Mouse (Mus musculus): ENCODE results near the gene Tubb1. TPM values are rescaled to one million over a fixed set of nuclear protein-coding genes. Genes with fewer than 3 reads are reported as not detected.

Gene Tubb1
- polyA plus RNA-seq, 1 experiment from 2014 or later = 6.6 TPM

GRCm38 (mm10) chr2:174445018-174445417, 5.5 kb upstream of the Tubb1 start:
- ATAC-seq (replicated peaks; ENCODE audit: insufficient number of reproducible peaks, low FRiP score, low TSS enrichment, low read depth) (no peak), DNase-seq (ENCODE audit: low spot score) (no peak)
- H3K27ac ChIP-seq (replicated peaks; ENCODE audit: low read depth, low read length) = no peak overlapping the region
- WGBS = 76% methylated on average over 6 of the region's 6 CpGs
- no peaks in the 10 kb centered on the region for H3K36me3 ChIP-seq (replicated peaks; ENCODE audit: control insufficient read depth, insufficient read depth, low read depth, low read length)
- no peak overlapping the region for H3K9ac ChIP-seq (replicated peaks; ENCODE audit: low read length)
- no peaks in the 10 kb centered on the region for H3K27me3 ChIP-seq (ENCODE audit: control insufficient read depth, insufficient read depth, low read length)
- no peak overlapping the region for H3K4me3 ChIP-seq (ENCODE audit: low read depth, low read length)
- H3K4me2 ChIP-seq (ENCODE audit: low read depth, low read length) = no peak overlapping the region
- no peaks in the 10 kb centered on the region for H3K9me3 ChIP-seq (replicated peaks; ENCODE audit: control insufficient read depth, low read length)
- H3K4me1 ChIP-seq (ENCODE audit: control insufficient read depth, insufficient read depth, low read length) = no peaks in the 10 kb centered on the region

GRCm38 (mm10) chr2:174446492-174446891, 4.0 kb upstream of the Tubb1 start:
- H3K4me2 ChIP-seq (ENCODE audit: low read depth, low read length) = no peak overlapping the region
- no peak overlapping the region for H3K4me3 ChIP-seq (ENCODE audit: low read depth, low read length)
- no peak for DNase-seq (ENCODE audit: low spot score)
- no peaks in the 10 kb centered on the region for H3K4me1 ChIP-seq (ENCODE audit: control insufficient read depth, insufficient read depth, low read length)
- no peak overlapping the region for H3K27ac ChIP-seq (replicated peaks; ENCODE audit: low read depth, low read length)
- no peaks in the 10 kb centered on the region for H3K36me3 ChIP-seq (replicated peaks; ENCODE audit: control insufficient read depth, insufficient read depth, low read depth, low read length)
- H3K9ac ChIP-seq (replicated peaks; ENCODE audit: low read length) = no peak overlapping the region
- no peak for ATAC-seq (replicated peaks; ENCODE audit: insufficient number of reproducible peaks, low FRiP score, low TSS enrichment, low read depth)
- no peaks in the 10 kb centered on the region for H3K9me3 ChIP-seq (replicated peaks; ENCODE audit: control insufficient read depth, low read length)
- no peaks in the 10 kb centered on the region for H3K27me3 ChIP-seq (ENCODE audit: control insufficient read depth, insufficient read depth, low read length)
- WGBS = 51% methylated on average over 7 of the region's 7 CpGs

- Histone ChIP-seq H3K36me3 (replicated peaks; ENCODE audit: control insufficient read depth, insufficient read depth, low read depth, low read length) (no peaks in the 10 kb centered on the region), H3K27ac (replicated peaks; ENCODE audit: low read depth, low read length) (no peak overlapping the region), H3K4me2 (ENCODE audit: low read depth, low read length) (no peak overlapping the region), H3K4me1 (ENCODE audit: control insufficient read depth, insufficient read depth, low read length) (no peaks in the 10 kb centered on the region), H3K4me3 (ENCODE audit: low read depth, low read length) (no peak overlapping the region), H3K9me3 (replicated peaks; ENCODE audit: control insufficient read depth, low read length) (no peaks in the 10 kb centered on the region), H3K9ac (replicated peaks; ENCODE audit: low read length) (no peak overlapping the region), H3K27me3 (ENCODE audit: control insufficient read depth, insufficient read depth, low read length) (no peaks in the 10 kb centered on the region)
- WGBS = 60% methylated on average over 8 of the region's 8 CpGs
- ATAC-seq (replicated peaks; ENCODE audit: insufficient number of reproducible peaks, low FRiP score, low TSS enrichment, low read depth) (no peak), DNase-seq (ENCODE audit: low spot score) (no peak)
Observed at GRCm38 (mm10) chr2:174446905-174447304, 3.6 kb upstream of the Tubb1 start.

- H3K9me3 ChIP-seq (replicated peaks; ENCODE audit: control insufficient read depth, low read length) = no peaks in the 10 kb centered on the region
- no peak for DNase-seq (ENCODE audit: low spot score)
- H3K4me2 ChIP-seq (ENCODE audit: low read depth, low read length) = no peak overlapping the region
- no peak overlapping the region for H3K27ac ChIP-seq (replicated peaks; ENCODE audit: low read depth, low read length)
- H3K27me3 ChIP-seq (ENCODE audit: control insufficient read depth, insufficient read depth, low read length) = no peaks in the 10 kb centered on the region
- no peak overlapping the region for H3K9ac ChIP-seq (replicated peaks; ENCODE audit: low read length)
- H3K4me1 ChIP-seq (ENCODE audit: control insufficient read depth, insufficient read depth, low read length) = no peaks in the 10 kb centered on the region
- H3K4me3 ChIP-seq (ENCODE audit: low read depth, low read length) = no peak overlapping the region
- 90% methylated on average over 4 of the region's 4 CpGs for WGBS
- H3K36me3 ChIP-seq (replicated peaks; ENCODE audit: control insufficient read depth, insufficient read depth, low read depth, low read length) = no peaks in the 10 kb centered on the region
- no peak for ATAC-seq (replicated peaks; ENCODE audit: insufficient number of reproducible peaks, low FRiP score, low TSS enrichment, low read depth)
Observed at GRCm38 (mm10) chr2:174448405-174448804, 2.1 kb upstream of the Tubb1 start.

GRCm38 (mm10) chr2:174453681-174454080, 3.2 kb downstream of the Tubb1 start:
- H3K27ac ChIP-seq (replicated peaks; ENCODE audit: low read depth, low read length) = no peak overlapping the region
- 69% methylated on average over 7 of the region's 7 CpGs for WGBS
- no peak overlapping the region for H3K4me2 ChIP-seq (ENCODE audit: low read depth, low read length)
- H3K27me3 ChIP-seq (ENCODE audit: control insufficient read depth, insufficient read depth, low read length) = no peaks in the 10 kb centered on the region
- no peak for ATAC-seq (replicated peaks; ENCODE audit: insufficient number of reproducible peaks, low FRiP score, low TSS enrichment, low read depth)
- no peak overlapping the region for H3K4me3 ChIP-seq (ENCODE audit: low read depth, low read length)
- no peaks in the 10 kb centered on the region for H3K9me3 ChIP-seq (replicated peaks; ENCODE audit: control insufficient read depth, low read length)
- H3K36me3 ChIP-seq (replicated peaks; ENCODE audit: control insufficient read depth, insufficient read depth, low read depth, low read length) = no peaks in the 10 kb centered on the region
- no peak overlapping the region for H3K9ac ChIP-seq (replicated peaks; ENCODE audit: low read length)
- H3K4me1 ChIP-seq (ENCODE audit: control insufficient read depth, insufficient read depth, low read length) = no peaks in the 10 kb centered on the region
- DNase-seq (ENCODE audit: low spot score) = no peak

GRCm38 (mm10) chr2:174459365-174459764, 8.9 kb downstream of the Tubb1 start:
- ATAC-seq (replicated peaks; ENCODE audit: insufficient number of reproducible peaks, low FRiP score, low TSS enrichment, low read depth) (no peak), DNase-seq (ENCODE audit: low spot score) (no peak)
- H3K9me3 ChIP-seq (replicated peaks; ENCODE audit: control insufficient read depth, low read length) = no peaks in the 10 kb centered on the region
- no peak overlapping the region for H3K9ac ChIP-seq (replicated peaks; ENCODE audit: low read length)
- WGBS = 66% methylated on average over 2 of the region's 2 CpGs
- H3K4me3 ChIP-seq (ENCODE audit: low read depth, low read length) = no peak overlapping the region
- peaks cover 6% of the 10 kb centered on the region; the same call in 1 of the 2 replicates for H3K36me3 ChIP-seq (replicated peaks; ENCODE audit: control insufficient read depth, insufficient read depth, low read depth, low read length)
- H3K27ac ChIP-seq (replicated peaks; ENCODE audit: low read depth, low read length) = no peak overlapping the region
- H3K27me3 ChIP-seq (ENCODE audit: control insufficient read depth, insufficient read depth, low read length) = no peaks in the 10 kb centered on the region
- no peak overlapping the region for H3K4me2 ChIP-seq (ENCODE audit: low read depth, low read length)
- H3K4me1 ChIP-seq (ENCODE audit: control insufficient read depth, insufficient read depth, low read length) = no peaks in the 10 kb centered on the region

GRCm38 (mm10) chr2:174463370-174463769, 12.9 kb downstream of the Tubb1 start:
- no peak for DNase-seq (ENCODE audit: low spot score)

GRCm38 (mm10) chr2:174463789-174464523, 13.5 kb downstream of the Tubb1 start, which contains the start of gene Atp5e:
TSS of gene Atp5e (minus strand) at chr2:174464105.
- Histone ChIP-seq H3K4me2 (ENCODE audit: low read depth, low read length) (peak within 1 kb of the TSS; percentile 88), H3K9ac (replicated peaks; ENCODE audit: low read length) (peak within 1 kb of the TSS; percentile 74), H3K36me3 (replicated peaks; ENCODE audit: control insufficient read depth, insufficient read depth, low read depth, low read length) (peaks cover 6% of the 10 kb centered on the region; the same call in 1 of the 2 replicates), H3K4me1 (ENCODE audit: control insufficient read depth, insufficient read depth, low read length) (no peaks in the 10 kb centered on the region), H3K27ac (replicated peaks; ENCODE audit: low read depth, low read length) (no peak within 1 kb of the TSS), H3K4me3 (ENCODE audit: low read depth, low read length) (peak within 1 kb of the TSS; percentile 60), H3K9me3 (replicated peaks; ENCODE audit: control insufficient read depth, low read length) (no peaks in the 10 kb centered on the region), H3K27me3 (ENCODE audit: control insufficient read depth, insufficient read depth, low read length) (no peaks in the 10 kb centered on the region)
- 2% methylated on average over 48 of the region's 48 CpGs for whole genome bisulfite sequencing
- ATAC-seq (replicated peaks; ENCODE audit: insufficient number of reproducible peaks, low FRiP score, low TSS enrichment, low read depth) (peak; percentile 98), DNase-seq (ENCODE audit: low spot score) (peak; percentile 95)

More at GRCm38 (mm10) chr2:174463370-174463769, 12.9 kb downstream of the Tubb1 start:
- no peak overlapping the region for H3K27ac ChIP-seq (replicated peaks; ENCODE audit: low read depth, low read length)
- no peaks in the 10 kb centered on the region for H3K27me3 ChIP-seq (ENCODE audit: control insufficient read depth, insufficient read depth, low read length)
- H3K36me3 ChIP-seq (replicated peaks; ENCODE audit: control insufficient read depth, insufficient read depth, low read depth, low read length) = peaks cover 6% of the 10 kb centered on the region; the same call in 1 of the 2 replicates
- peak overlapping the region; percentile 60 for H3K4me3 ChIP-seq (ENCODE audit: low read depth, low read length)
- H3K9ac ChIP-seq (replicated peaks; ENCODE audit: low read length) = peak overlapping the region; percentile 74
- peak; percentile 45 for ATAC-seq (replicated peaks; ENCODE audit: insufficient number of reproducible peaks, low FRiP score, low TSS enrichment, low read depth)
- 51% methylated on average over 10 of the region's 10 CpGs for WGBS
- H3K4me1 ChIP-seq (ENCODE audit: control insufficient read depth, insufficient read depth, low read length) = no peaks in the 10 kb centered on the region
- peak overlapping the region; percentile 88 for H3K4me2 ChIP-seq (ENCODE audit: low read depth, low read length)
- no peaks in the 10 kb centered on the region for H3K9me3 ChIP-seq (replicated peaks; ENCODE audit: control insufficient read depth, low read length)

All from embryonic facial prominence, embryonic 11.5 days (tissue).